Mouse (Mus musculus) MEL (cell line): ENCODE data around the gene Igsf8.

Source experiments
- ETS1 ChIP-seq: IDR thresholded peaks from 2 replicates; pipeline ENCODE4 v1.6.1; 2012; ENCODE audit warnings: low read depth, mild to moderate bottlenecking, inconsistent platforms, low read length, improper control_type of control experiment, moderate library complexity
- MAX ChIP-seq: IDR thresholded peaks from 2 replicates; pipeline ENCODE4 v1.6.1; 2011; ENCODE audit warnings: low read length, improper control_type of control experiment
- SMC3 ChIP-seq: IDR thresholded peaks from 2 replicates; pipeline ENCODE4 v1.6.1; 2011; ENCODE audit warnings: low read depth, low read length, improper control_type of control experiment
- USF2 ChIP-seq, 2 experiments: IDR thresholded peaks; 2 replicates each; pipeline ENCODE4 v1.6.1; 2011 to 2012; ENCODE audit warnings: improper control_type of control experiment in 2 of 2, low read length in 2 of 2, borderline replicate concordance in 1 of 2, inconsistent platforms in 1 of 2, low read depth in 1 of 2, mild to moderate bottlenecking in 1 of 2; ENCODE audit not compliant: insufficient read depth in 1 of 2

DNA sequence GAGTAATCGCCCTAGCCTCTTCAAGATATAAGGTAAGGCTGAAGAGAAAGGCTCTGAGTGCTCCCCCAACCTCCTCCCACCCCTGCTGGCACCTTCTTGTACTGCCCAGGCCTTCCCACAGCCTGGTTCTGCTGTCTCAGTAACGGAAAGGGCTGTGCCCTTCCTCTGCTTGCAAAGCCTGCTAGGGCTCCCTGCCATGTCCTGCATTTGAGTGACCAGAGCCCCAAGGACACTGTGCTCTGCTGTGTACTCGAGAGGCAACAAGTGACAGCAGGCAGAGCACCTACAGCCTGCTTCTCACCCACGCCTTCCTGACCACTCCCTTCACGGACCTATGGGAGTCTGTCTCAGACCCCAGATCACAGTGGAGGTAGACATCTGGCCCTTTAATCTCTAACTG lies 38.8 kb downstream of the Igsf8 start:
- TF ChIP-seq ETS1 (no peak), USF2 (IDR thresholded peaks at IDR 0.05; ENCODE audit: borderline replicate concordance in 1 of 2, insufficient read depth in 1 of 2, low read depth in 1 of 2, low read length in 2 of 2) (no peak), MAX (no peak), SMC3 (no peak)
